In genomic region chr5:20657056-20657455, GRCm38 (mm10) we compare ENCODE assay signal across 34 mouse cellular contexts.
"Had no signal": no experiment of that assay in that cellular context is flagged by ENCODE, and none has a peak within 500 bp of the region (broad histone marks: within the 10 kb centered on the region; RNA-seq: fewer than 3 reads in every experiment).

No protein-coding gene starts in this region.

- H3K9ac ChIP-seq: heart, embryonic 12.5 days; heart, embryonic 13.5 days; heart, embryonic 15.5 days; hindbrain, embryonic 12.5 days; hindbrain, embryonic 13.5 days; hindbrain, embryonic 14.5 days; hindbrain, embryonic 15.5 days; intestine, embryonic 15.5 days; kidney, embryonic 15.5 days had no signal

- H3K4me2 ChIP-seq: heart, embryonic 11.5 days; heart, embryonic 12.5 days; heart, embryonic 13.5 days; heart, embryonic 15.5 days; hindbrain, embryonic 12.5 days; hindbrain, embryonic 13.5 days; hindbrain, embryonic 14.5 days; hindbrain, embryonic 15.5 days; intestine, embryonic 15.5 days; kidney, embryonic 15.5 days had no signal

- H3K4me1 ChIP-seq: intestine, embryonic 15.5 days; kidney, embryonic 15.5 days had no signal

- ATAC-seq: hindbrain, embryonic 16.5 days; hindbrain, postnatal 0 days; inflammation-experienced regulatory T-cells, adult 6 months; intestine, embryonic 15.5 days; intestine, embryonic 16.5 days; intestine, postnatal 0 days had no signal

- H3K27ac ChIP-seq: heart, embryonic 13.5 days; heart, embryonic 15.5 days; hindbrain, embryonic 10.5 days; hindbrain, embryonic 12.5 days; hindbrain, embryonic 13.5 days; hindbrain, embryonic 14.5 days; hindbrain, embryonic 15.5 days; hindbrain, postnatal 0 days; intestine, embryonic 15.5 days; kidney, embryonic 15.5 days; kidney, postnatal 0 days; layer of hippocampus, adult 2 months; left cerebral cortex, adult 2 months had no signal

- H3K9me3 ChIP-seq: heart, embryonic 12.5 days; heart, embryonic 13.5 days; heart, embryonic 15.5 days; hindbrain, embryonic 10.5 days; hindbrain, embryonic 12.5 days; hindbrain, embryonic 13.5 days; hindbrain, embryonic 15.5 days; intestine, embryonic 15.5 days; kidney, embryonic 15.5 days had no signal

- H3K36me3 ChIP-seq: heart, embryonic 12.5 days; heart, embryonic 13.5 days; heart, embryonic 15.5 days; hindbrain, embryonic 10.5 days; hindbrain, embryonic 12.5 days; intestine, embryonic 15.5 days; kidney, embryonic 15.5 days had no signal

- H3K27me3 ChIP-seq: hindbrain, embryonic 12.5 days; hindbrain, embryonic 13.5 days; hindbrain, embryonic 15.5 days; intestine, embryonic 15.5 days; kidney, embryonic 15.5 days had no signal

- DNase-seq: heart, postnatal 10 days; heart, postnatal 14 days; heart, postnatal 36 days; kidney, adult 11 months; kidney, adult 18-20 months; kidney, adult 2 months; kidney, adult 8-10 months; kidney, adult 9 months; kidney, postnatal 10 days; kidney, postnatal 14 days; kidney, postnatal 25 days; kidney, postnatal 36 days; kidney, postnatal 4 days; layer of hippocampus, adult 9-11 months; layer of hippocampus, postnatal 36 days had no signal

- H3K4me3 ChIP-seq: heart, embryonic 12.5 days; heart, embryonic 13.5 days; heart, embryonic 15.5 days; hindbrain, embryonic 10.5 days; hindbrain, embryonic 12.5 days; hindbrain, embryonic 13.5 days; hindbrain, embryonic 15.5 days; intestine, embryonic 15.5 days; kidney, embryonic 15.5 days; layer of hippocampus, adult 2 months; left cerebral cortex, adult 2 months had no signal
